Mouse (Mus musculus) c-Kit-positive CD71-negative TER-119-negative erythroid progenitor cells, embryonic 14.5 days (primary cell): Measurements from ENCODE around the gene Vdac1.
"Not testable (repeated sequence)": the region's sequence is repeated elsewhere in the genome, so short reads cannot be mapped to it uniquely, and the experiment has no call there.

Source experiments
- DNase-seq: peaks from one replicate; pipeline ENCODE4 v3.0.0-alpha.2; 2013; ENCODE audit warnings: low read depth

Gene Vdac1

GRCm38 (mm10) chr11:52374340-52374739, 13.7 kb downstream of the Vdac1 start:
- no peak for DNase-seq

- no peak for DNase-seq
Measured at GRCm38 (mm10) chr11:52377579-52377978, 16.9 kb downstream of the Vdac1 start.

GRCm38 (mm10) chr11:52379241-52379640, 18.6 kb downstream of the Vdac1 start:
- no peak for DNase-seq

- no peak for DNase-seq
Measured at GRCm38 (mm10) chr11:52383741-52384140, 23.1 kb downstream of the Vdac1 start.

- no peak for DNase-seq
Measured at GRCm38 (mm10) chr11:52384667-52385066, 24.0 kb downstream of the Vdac1 start.

- no peak for DNase-seq
Measured at GRCm38 (mm10) chr11:52386892-52387291, 26.2 kb downstream of the Vdac1 start.

GRCm38 (mm10) chr11:52388150-52388549, 27.5 kb downstream of the Vdac1 start:
- no peak for DNase-seq

GRCm38 (mm10) chr11:52388979-52389378, 28.3 kb downstream of the Vdac1 start:
- DNase-seq: not testable (repeated sequence)

- DNase-seq: no peak
Measured at GRCm38 (mm10) chr11:52389933-52390332, 29.3 kb downstream of the Vdac1 start.

- DNase-seq: no peak
Measured at GRCm38 (mm10) chr11:52394494-52394893, 33.8 kb downstream of the Vdac1 start.

GRCm38 (mm10) chr11:52395343-52395742, 34.7 kb downstream of the Vdac1 start:
- no peak for DNase-seq

- DNase-seq: peak; percentile 92
Measured at GRCm38 (mm10) chr11:52395940-52396596, 35.4 kb downstream of the Vdac1 start, which contains the start of gene 9530068E07Rik. TSS of gene 9530068E07Rik (plus strand) at chr11:52396428.

- DNase-seq: no peak
Measured at GRCm38 (mm10) chr11:52396597-52397188, 36.0 kb downstream of the Vdac1 start.

GRCm38 (mm10) chr11:52397385-52397987, 36.8 kb downstream of the Vdac1 start:
- no peak for DNase-seq

- no peak for DNase-seq
Measured at GRCm38 (mm10) chr11:52401476-52401875, 40.8 kb downstream of the Vdac1 start.

GRCm38 (mm10) chr11:52402566-52402965, 41.9 kb downstream of the Vdac1 start:
- no peak for DNase-seq

- DNase-seq: no peak
Measured at GRCm38 (mm10) chr11:52404209-52404608, 43.5 kb downstream of the Vdac1 start.

GRCm38 (mm10) chr11:52405196-52405688, 44.6 kb downstream of the Vdac1 start:
- no peak for DNase-seq

GRCm38 (mm10) chr11:52409316-52409715, 48.7 kb downstream of the Vdac1 start:
- no peak for DNase-seq

GRCm38 (mm10) chr11:52418358-52418757, 57.7 kb downstream of the Vdac1 start:
- DNase-seq: no peak

- DNase-seq: peak; percentile 2
Measured at GRCm38 (mm10) chr11:52419246-52419645, 58.6 kb downstream of the Vdac1 start.

GRCm38 (mm10) chr11:52419861-52420260, 59.2 kb downstream of the Vdac1 start:
- no peak for DNase-seq
